8 mouse cellular contexts compared by ENCODE assay signal in the genomic region with DNA sequence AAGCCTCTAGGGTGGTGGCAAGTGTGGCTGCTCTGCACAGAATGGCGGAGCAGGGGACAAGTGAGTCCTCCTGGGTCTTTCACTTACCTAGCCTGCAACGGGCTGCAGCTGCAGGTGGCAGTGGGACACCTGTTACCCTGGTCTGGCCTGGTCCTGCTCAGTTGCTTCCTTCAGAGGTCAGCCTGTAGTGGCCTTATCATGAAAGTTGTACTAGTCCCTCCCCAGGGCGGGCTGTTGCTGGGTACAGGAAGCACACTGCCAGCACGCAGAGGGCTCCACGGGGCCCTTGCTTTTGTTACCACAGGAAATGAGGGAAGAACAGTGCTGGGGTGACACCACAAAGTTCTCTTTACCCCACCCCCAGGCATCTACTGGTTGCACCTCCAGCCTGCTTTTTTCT. TPM values are rescaled to one million over a fixed set of nuclear protein-coding genes. Genes with fewer than 3 reads are reported as not detected.
DNase-seq lines count a peak whose midpoint lies in the region; ATAC-seq lines count a peak whose summit lies in the region.

A gene (minus strand): TSS at position 279 of the 400 bp plus-strand sequence.

- peak within 1 kb of the TSS; percentile 76 for H3K4me3 ChIP-seq in liver, embryonic 16.5 days (ENCODE audit: low read depth, low read length)
- no peak within 1 kb of the TSS for H3K4me3 ChIP-seq in forebrain, embryonic 14.5 days (ENCODE audit: low read depth, low read length)

- 14% methylated on average over 5 of the region's 5 CpGs for WGBS in liver, embryonic 16.5 days (ENCODE audit: insufficient replicate concordance)
- 88% methylated on average over 5 of the region's 5 CpGs for WGBS in forebrain, embryonic 14.5 days

- peak; percentile 81 for ATAC-seq in liver, embryonic 16.5 days (ENCODE audit: low read depth)
- ATAC-seq in forebrain, embryonic 14.5 days = no peak

- H3K9ac ChIP-seq in liver, embryonic 16.5 days (ENCODE audit: low read depth, low read length) = peak within 1 kb of the TSS; percentile 82
- H3K9ac ChIP-seq in forebrain, embryonic 14.5 days (ENCODE audit: low read length) = no peak within 1 kb of the TSS

- DNase-seq in adrenal gland, postnatal 10 days = peak; percentile 38
- DNase-seq in adrenal gland, adult 18-20 months (ENCODE audit: low spot score in 2 of 2) = no peak
- peak; percentile 68 to 78 for DNase-seq in CD8-positive naive resting alpha-beta T cell, adult 2 months (ENCODE audit: low read depth in 2 of 2, low spot score in 2 of 2)
- peak; percentile 54 for DNase-seq in heart, adult 8-10 months (ENCODE audit: low spot score)
- DNase-seq in spleen, postnatal 10 days (ENCODE audit: low spot score in 2 of 2) = peak; percentile 71 to 81
- no peak for DNase-seq in retina, embryonic 14.5 days (ENCODE audit: low spot score)
- DNase-seq in forebrain, embryonic 14.5 days (ENCODE audit: low spot score) = no peak

- peaks cover 38% of the 10 kb centered on the region for H3K36me3 ChIP-seq in liver, embryonic 16.5 days (ENCODE audit: control insufficient read depth, insufficient read depth)
- peaks cover 70% of the 10 kb centered on the region for H3K36me3 ChIP-seq in forebrain, embryonic 14.5 days (ENCODE audit: control insufficient read depth, insufficient read depth, low read length)

- H3K4me1 ChIP-seq in liver, embryonic 16.5 days (ENCODE audit: control insufficient read depth, low read depth, low read length) = peaks cover 18% of the 10 kb centered on the region
- no peaks in the 10 kb centered on the region for H3K4me1 ChIP-seq in forebrain, embryonic 14.5 days (ENCODE audit: control insufficient read depth, insufficient read depth, low read length)

- H3K27me3 ChIP-seq in liver, embryonic 16.5 days (ENCODE audit: control insufficient read depth, insufficient read depth, low read depth, low read length) = no peaks in the 10 kb centered on the region
- H3K27me3 ChIP-seq in forebrain, embryonic 14.5 days (replicated peaks; ENCODE audit: control insufficient read depth, insufficient read depth, low read length) = no peaks in the 10 kb centered on the region

- no peaks in the 10 kb centered on the region for H3K9me3 ChIP-seq in liver, embryonic 16.5 days (replicated peaks; ENCODE audit: control insufficient read depth, low read length)
- H3K9me3 ChIP-seq in forebrain, embryonic 14.5 days (replicated peaks; ENCODE audit: control insufficient read depth, low read length) = no peaks in the 10 kb centered on the region

- H3K4me2 ChIP-seq in liver, embryonic 16.5 days (ENCODE audit: low read depth, low read length) = peak within 1 kb of the TSS; percentile 66
- no peak within 1 kb of the TSS for H3K4me2 ChIP-seq in forebrain, embryonic 14.5 days (ENCODE audit: low read length)

- peak within 1 kb of the TSS; percentile 90 for H3K27ac ChIP-seq in liver, embryonic 16.5 days (ENCODE audit: low read length)
- H3K27ac ChIP-seq in forebrain, embryonic 14.5 days (ENCODE audit: low read depth, low read length) = no peak within 1 kb of the TSS

RNA-seq across cellular contexts. Expression of the gene that starts here (rescaled TPM):
- 10 to 100 TPM in 1 of 2 experiments, 1 to 10 TPM in 1; 9.8 to 10.1 TPM for total RNA-seq in adrenal gland, postnatal 10 days (2021)
- 1 to 10 TPM; 7.4 to 8.7 TPM for total RNA-seq in adrenal gland, adult 18-20 months (2021)
- 1 to 10 TPM; 3.3 to 9.6 (median 4.4) TPM for total RNA-seq in heart, adult 8-10 months (2022)
- 103 and 105 TPM in 2 replicates for polyA plus RNA-seq in liver, embryonic 16.5 days (2015; fragmentation: Nextera tagmentation; extraction: Ambion mirVana)
- polyA plus RNA-seq in forebrain, embryonic 14.5 days (2014; fragmentation: Nextera tagmentation; extraction: Ambion mirVana) = 3.5 TPM in 2 replicates

Comparison
In these comparisons a context has a peak if more than half of its experiments do, and no peak if none do; other contexts are left out.
1. RNA of the gene that starts here (polyA plus RNA-seq): 103 to 105 TPM in liver, embryonic 16.5 days; 3.5 TPM in forebrain, embryonic 14.5 days; every median in the first group is over 10 times any median in the second.
2. DNase-seq: peak in adrenal gland, postnatal 10 days (single experiment), CD8-positive naive resting alpha-beta T cell, adult 2 months (2 of 2), heart, adult 8-10 months (single experiment) and spleen, postnatal 10 days (2 of 2); none in adrenal gland, adult 18-20 months (0 of 2), retina, embryonic 14.5 days (single experiment) and forebrain, embryonic 14.5 days (single experiment).